Mouse (Mus musculus): ENCODE data around the gene Gm9803.

DNA sequence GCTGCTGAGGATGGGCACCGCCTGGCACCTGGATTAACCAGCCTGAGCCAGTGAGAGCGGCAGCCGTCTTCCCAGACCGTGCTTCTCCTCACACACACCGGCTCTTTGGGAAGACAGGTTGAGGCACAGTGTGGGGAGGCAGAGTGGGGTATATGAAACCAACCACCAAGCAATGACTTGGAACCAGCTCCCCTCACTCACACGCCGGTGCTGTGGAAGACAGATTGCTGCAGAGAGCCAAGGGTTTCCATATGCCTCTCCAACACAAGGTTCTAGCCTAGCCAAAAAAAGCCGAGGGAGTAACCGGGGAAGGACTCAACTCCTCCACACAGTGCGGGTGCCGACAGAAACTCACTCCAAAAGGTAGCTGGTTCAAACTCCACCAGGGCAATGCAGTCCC is 35.4 kb downstream of the Gm9803 start:
- TF ChIP-seq CTCF (IDR thresholded peaks at IDR 0.05; ENCODE audit: insufficient read depth, low read length) (no peak), POLR2A (IDR thresholded peaks at IDR 0.05; ENCODE audit: borderline replicate concordance, extremely low read depth, low read depth, low read length) (no peak)
